Mouse (Mus musculus): ENCODE data around the gene Piezo1. TPM values are rescaled to one million over a fixed set of nuclear protein-coding genes. Genes with fewer than 3 reads are reported as not detected.

Gene Piezo1
- polyA plus RNA-seq, 1 experiment from 2014 or later, result 5.2 TPM

- 97% methylated on average over 6 of the region's 7 CpGs for WGBS
- H3K4me3 ChIP-seq (ENCODE audit: low read depth, low read length), result no peak overlapping the region
- H3K9me3 ChIP-seq (ENCODE audit: control insufficient read depth, low read length), result no peaks in the 10 kb centered on the region
- peaks cover 17% of the 10 kb centered on the region for H3K27me3 ChIP-seq (ENCODE audit: control insufficient read depth, insufficient read depth, low read length)
- H3K4me1 ChIP-seq (replicated peaks; ENCODE audit: control insufficient read depth, insufficient read depth, low read length), result peaks cover 3% of the 10 kb centered on the region; the same call in 1 of the 2 replicates
- H3K4me2 ChIP-seq (replicated peaks; ENCODE audit: low read depth, low read length), result no peak overlapping the region
- H3K27ac ChIP-seq (ENCODE audit: low read depth, low read length), result no peak overlapping the region
- no peak overlapping the region for H3K9ac ChIP-seq (ENCODE audit: low read depth, low read length)
- ATAC-seq (ENCODE audit: low FRiP score) (no peak), DNase-seq (ENCODE audit: low spot score) (no peak)
- no peaks in the 10 kb centered on the region for H3K36me3 ChIP-seq (ENCODE audit: control insufficient read depth, insufficient read depth, low read length)
These were observed 4.9 kb downstream of the Piezo1 start for GRCm38 (mm10) chr8:122546066-122546755.

DNA sequence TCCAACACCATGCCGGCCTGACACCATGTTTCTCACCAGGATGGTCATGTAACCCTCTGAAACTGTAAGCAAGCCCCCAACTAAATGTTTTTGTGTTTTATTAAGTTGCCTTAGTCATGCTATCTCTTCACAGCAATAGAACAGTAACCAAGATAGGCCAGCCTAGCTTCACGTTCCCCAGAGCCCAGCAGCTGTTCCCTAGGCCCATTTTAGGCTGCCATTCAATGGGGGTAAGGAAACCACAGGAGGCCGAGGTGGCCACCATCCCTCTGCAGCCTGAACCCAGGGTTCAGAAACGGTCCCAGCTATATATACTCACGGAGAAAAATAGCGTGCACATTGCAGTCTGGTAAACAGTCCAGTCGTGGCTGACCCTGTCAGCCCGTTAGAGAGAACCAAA lies 7.0 kb downstream of the Piezo1 start:
- Histone ChIP-seq H3K27me3 (ENCODE audit: control insufficient read depth, insufficient read depth, low read length) (no peaks in the 10 kb centered on the region), H3K36me3 (ENCODE audit: control insufficient read depth, insufficient read depth, low read length) (no peaks in the 10 kb centered on the region), H3K27ac (ENCODE audit: low read depth, low read length) (no peak overlapping the region), H3K4me1 (replicated peaks; ENCODE audit: control insufficient read depth, insufficient read depth, low read length) (no peaks in the 10 kb centered on the region), H3K9ac (ENCODE audit: low read depth, low read length) (no peak overlapping the region), H3K4me2 (replicated peaks; ENCODE audit: low read depth, low read length) (no peak overlapping the region), H3K9me3 (ENCODE audit: control insufficient read depth, low read length) (no peaks in the 10 kb centered on the region), H3K4me3 (ENCODE audit: low read depth, low read length) (no peak overlapping the region)
- DNase-seq (ENCODE audit: low spot score), result no peak
- no peak for ATAC-seq (ENCODE audit: low FRiP score)
- 90% methylated on average over 8 of the region's 8 CpGs for WGBS

- WGBS, result 93% methylated on average over 9 of the region's 9 CpGs
- no peak overlapping the region for H3K27ac ChIP-seq (ENCODE audit: low read depth, low read length)
- no peaks in the 10 kb centered on the region for H3K9me3 ChIP-seq (ENCODE audit: control insufficient read depth, low read length)
- DNase-seq (ENCODE audit: low spot score) (no peak), ATAC-seq (ENCODE audit: low FRiP score) (no peak)
- no peak overlapping the region for H3K4me3 ChIP-seq (ENCODE audit: low read depth, low read length)
- H3K36me3 ChIP-seq (ENCODE audit: control insufficient read depth, insufficient read depth, low read length), result no peaks in the 10 kb centered on the region
- H3K9ac ChIP-seq (ENCODE audit: low read depth, low read length), result no peak overlapping the region
- no peak overlapping the region for H3K4me2 ChIP-seq (replicated peaks; ENCODE audit: low read depth, low read length)
- no peaks in the 10 kb centered on the region for H3K4me1 ChIP-seq (replicated peaks; ENCODE audit: control insufficient read depth, insufficient read depth, low read length)
- H3K27me3 ChIP-seq (ENCODE audit: control insufficient read depth, insufficient read depth, low read length), result no peaks in the 10 kb centered on the region
These were observed 12.6 kb downstream of the Piezo1 start for GRCm38 (mm10) chr8:122538310-122539076.

DNA sequence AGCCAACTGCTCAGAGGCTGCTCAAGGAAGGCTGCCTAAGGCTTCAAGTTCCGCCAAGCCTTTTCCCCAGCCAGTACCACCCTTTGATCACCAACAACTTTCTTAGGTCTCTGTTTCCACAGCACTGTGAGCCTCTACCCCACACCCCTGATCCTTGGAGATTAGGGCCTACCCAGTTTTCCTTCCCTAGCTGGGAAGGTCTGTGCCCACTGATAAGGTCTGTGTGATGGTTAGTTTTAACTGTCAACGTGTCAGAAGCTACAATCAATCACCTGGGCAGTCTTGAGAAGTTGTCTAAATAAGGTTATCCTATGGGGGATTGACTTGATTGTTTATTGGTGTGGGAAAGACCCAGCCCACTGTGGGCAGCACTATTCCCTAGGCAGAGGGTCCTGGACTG lies 13.3 kb downstream of the Piezo1 start:
- H3K27ac ChIP-seq (ENCODE audit: low read depth, low read length), result no peak overlapping the region
- no peak for ATAC-seq (ENCODE audit: low FRiP score)
- no peak overlapping the region for H3K9ac ChIP-seq (ENCODE audit: low read depth, low read length)
- H3K36me3 ChIP-seq (ENCODE audit: control insufficient read depth, insufficient read depth, low read length), result no peaks in the 10 kb centered on the region
- no peaks in the 10 kb centered on the region for H3K4me1 ChIP-seq (replicated peaks; ENCODE audit: control insufficient read depth, insufficient read depth, low read length)
- no peak for DNase-seq (ENCODE audit: low spot score)
- WGBS, result 92% methylated on average over 2 of the region's 2 CpGs
- no peaks in the 10 kb centered on the region for H3K9me3 ChIP-seq (ENCODE audit: control insufficient read depth, low read length)
- H3K4me3 ChIP-seq (ENCODE audit: low read depth, low read length), result no peak overlapping the region
- H3K4me2 ChIP-seq (replicated peaks; ENCODE audit: low read depth, low read length), result no peak overlapping the region
- no peaks in the 10 kb centered on the region for H3K27me3 ChIP-seq (ENCODE audit: control insufficient read depth, insufficient read depth, low read length)

- Histone ChIP-seq H3K27ac (ENCODE audit: low read depth, low read length) (no peak overlapping the region), H3K4me2 (replicated peaks; ENCODE audit: low read depth, low read length) (no peak overlapping the region), H3K4me1 (replicated peaks; ENCODE audit: control insufficient read depth, insufficient read depth, low read length) (no peaks in the 10 kb centered on the region), H3K27me3 (ENCODE audit: control insufficient read depth, insufficient read depth, low read length) (no peaks in the 10 kb centered on the region), H3K4me3 (ENCODE audit: low read depth, low read length) (no peak overlapping the region), H3K9ac (ENCODE audit: low read depth, low read length) (no peak overlapping the region), H3K36me3 (ENCODE audit: control insufficient read depth, insufficient read depth, low read length) (no peaks in the 10 kb centered on the region), H3K9me3 (ENCODE audit: control insufficient read depth, low read length) (no peaks in the 10 kb centered on the region)
- DNase-seq (ENCODE audit: low spot score) (no peak), ATAC-seq (ENCODE audit: low FRiP score) (no peak)
- WGBS, result 60% methylated on average over 6 of the region's 6 CpGs
These were observed 14.1 kb downstream of the Piezo1 start for GRCm38 (mm10) chr8:122537033-122537432.

DNA sequence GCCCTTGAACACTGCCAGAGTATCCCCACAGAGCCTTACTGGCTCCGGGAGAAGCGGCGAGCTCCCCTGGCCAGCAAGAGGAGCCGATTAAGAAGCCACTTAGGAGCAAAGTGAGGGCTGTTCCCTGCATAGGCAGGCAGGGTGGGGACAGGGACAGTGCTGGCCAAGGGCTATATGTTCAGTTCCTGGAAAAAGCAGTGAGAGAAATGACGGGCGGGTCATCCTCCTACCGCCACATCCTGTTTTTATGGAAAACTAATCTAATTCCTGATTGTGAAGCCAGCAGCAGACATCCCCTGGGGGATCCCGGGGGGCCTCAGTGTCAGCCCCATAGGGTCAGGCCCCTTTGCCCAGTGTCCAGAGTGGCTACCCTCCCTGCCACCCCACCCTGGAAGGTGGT lies 19.8 kb downstream of the Piezo1 start:
- no peaks in the 10 kb centered on the region for H3K36me3 ChIP-seq (ENCODE audit: control insufficient read depth, insufficient read depth, low read length)
- no peaks in the 10 kb centered on the region for H3K4me1 ChIP-seq (replicated peaks; ENCODE audit: control insufficient read depth, insufficient read depth, low read length)
- no peak overlapping the region for H3K4me2 ChIP-seq (replicated peaks; ENCODE audit: low read depth, low read length)
- no peak overlapping the region for H3K27ac ChIP-seq (ENCODE audit: low read depth, low read length)
- DNase-seq (ENCODE audit: low spot score) (no peak), ATAC-seq (ENCODE audit: low FRiP score) (no peak)
- H3K9me3 ChIP-seq (ENCODE audit: control insufficient read depth, low read length), result no peaks in the 10 kb centered on the region
- 77% methylated on average over 8 of the region's 8 CpGs for WGBS
- H3K27me3 ChIP-seq (ENCODE audit: control insufficient read depth, insufficient read depth, low read length), result no peaks in the 10 kb centered on the region
- no peak overlapping the region for H3K9ac ChIP-seq (ENCODE audit: low read depth, low read length)
- H3K4me3 ChIP-seq (ENCODE audit: low read depth, low read length), result no peak overlapping the region

GRCm38 (mm10) chr8:122529159-122529558 lies 22.0 kb downstream of the Piezo1 start:
- H3K27ac ChIP-seq (ENCODE audit: low read depth, low read length), result no peak overlapping the region
- H3K4me1 ChIP-seq (replicated peaks; ENCODE audit: control insufficient read depth, insufficient read depth, low read length), result 0 out of 2 replicates have a peak, but pooled peaks cover 5% of the 10 kb centered on the region
- 92% methylated on average over 4 of the region's 4 CpGs for WGBS
- H3K9me3 ChIP-seq (ENCODE audit: control insufficient read depth, low read length), result no peaks in the 10 kb centered on the region
- no peaks in the 10 kb centered on the region for H3K36me3 ChIP-seq (ENCODE audit: control insufficient read depth, insufficient read depth, low read length)
- H3K27me3 ChIP-seq (ENCODE audit: control insufficient read depth, insufficient read depth, low read length), result no peaks in the 10 kb centered on the region
- ATAC-seq (ENCODE audit: low FRiP score), result no peak
- H3K9ac ChIP-seq (ENCODE audit: low read depth, low read length), result no peak overlapping the region
- H3K4me3 ChIP-seq (ENCODE audit: low read depth, low read length), result no peak overlapping the region
- DNase-seq (ENCODE audit: low spot score), result no peak
- no peak overlapping the region for H3K4me2 ChIP-seq (replicated peaks; ENCODE audit: low read depth, low read length)

DNA sequence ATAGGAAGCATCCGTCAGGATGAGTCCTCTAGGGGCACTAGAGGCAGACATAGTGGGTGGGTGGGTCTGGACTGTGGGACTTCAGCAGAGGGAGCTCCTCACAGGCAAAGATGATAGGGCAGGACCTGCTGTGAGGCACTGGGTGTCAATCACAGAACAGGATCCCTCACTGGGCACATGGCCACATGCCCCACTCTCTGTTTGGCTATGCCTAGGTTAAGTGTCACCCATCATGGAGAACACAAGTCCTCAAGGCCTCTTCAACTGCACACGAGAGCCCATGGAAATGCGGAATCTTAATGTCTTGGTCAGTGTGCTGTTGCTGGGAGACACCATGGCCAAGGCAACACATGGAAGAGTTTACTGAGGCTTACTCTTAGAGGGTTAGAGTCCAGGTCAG lies 23.2 kb downstream of the Piezo1 start:
- H3K27me3 ChIP-seq (ENCODE audit: control insufficient read depth, insufficient read depth, low read length), result no peaks in the 10 kb centered on the region
- 90% methylated on average over 3 of the region's 3 CpGs for WGBS
- no peak for ATAC-seq (ENCODE audit: low FRiP score)
- H3K4me2 ChIP-seq (replicated peaks; ENCODE audit: low read depth, low read length), result no peak overlapping the region
- H3K27ac ChIP-seq (ENCODE audit: low read depth, low read length), result no peak overlapping the region
- peaks cover 16% of the 10 kb centered on the region for H3K4me1 ChIP-seq (replicated peaks; ENCODE audit: control insufficient read depth, insufficient read depth, low read length)
- H3K9me3 ChIP-seq (ENCODE audit: control insufficient read depth, low read length), result no peaks in the 10 kb centered on the region
- no peak for DNase-seq (ENCODE audit: low spot score)
- H3K4me3 ChIP-seq (ENCODE audit: low read depth, low read length), result no peak overlapping the region
- no peaks in the 10 kb centered on the region for H3K36me3 ChIP-seq (ENCODE audit: control insufficient read depth, insufficient read depth, low read length)
- H3K9ac ChIP-seq (ENCODE audit: low read depth, low read length), result no peak overlapping the region

Measured in hindbrain, embryonic 11.5 days (tissue).